Mouse (Mus musculus): ENCODE data around the gene Smpx. TPM values are rescaled to one million over a fixed set of nuclear protein-coding genes. Genes with fewer than 3 reads are reported as not detected.

Gene Smpx
- polyA plus RNA-seq, 1 experiment from 2014 or later: 5.3 TPM

GRCm38 (mm10) chrX:157731658-157732314 lies 33.1 kb downstream of the Smpx start:
- Histone ChIP-seq H3K27me3 (no peaks in the 10 kb centered on the region), H3K9me3 (replicated peaks) (no peaks in the 10 kb centered on the region), H3K36me3 (replicated peaks) (no peaks in the 10 kb centered on the region), H3K9ac (no peak overlapping the region), H3K4me2 (no peak overlapping the region), H3K4me3 (replicated peaks) (no peak overlapping the region), H3K4me1 (replicated peaks) (no peaks in the 10 kb centered on the region), H3K27ac (replicated peaks) (no peak overlapping the region)
- no peak for ATAC-seq (ENCODE audit: insufficient read depth)
- 30% methylated on average over 9 of the region's 9 CpGs for WGBS (ENCODE audit: insufficient replicate concordance)

- Histone ChIP-seq H3K36me3 (replicated peaks) (no peaks in the 10 kb centered on the region), H3K9ac (no peak overlapping the region), H3K27ac (replicated peaks) (no peak overlapping the region), H3K9me3 (replicated peaks) (no peaks in the 10 kb centered on the region), H3K4me2 (no peak overlapping the region), H3K4me3 (replicated peaks) (no peak overlapping the region), H3K27me3 (no peaks in the 10 kb centered on the region), H3K4me1 (replicated peaks) (no peaks in the 10 kb centered on the region)
- WGBS (ENCODE audit: insufficient replicate concordance): 18% methylated on average over 3 of the region's 3 CpGs
- no peak for ATAC-seq (ENCODE audit: insufficient read depth)
Measured at GRCm38 (mm10) chrX:157732346-157732745, 33.6 kb downstream of the Smpx start.

GRCm38 (mm10) chrX:157733836-157734235 lies 35.1 kb downstream of the Smpx start:
- Histone ChIP-seq H3K4me1 (replicated peaks) (no peaks in the 10 kb centered on the region), H3K4me3 (replicated peaks) (no peak overlapping the region), H3K9ac (no peak overlapping the region), H3K36me3 (replicated peaks) (no peaks in the 10 kb centered on the region), H3K9me3 (replicated peaks) (no peaks in the 10 kb centered on the region), H3K27ac (replicated peaks) (no peak overlapping the region), H3K4me2 (no peak overlapping the region), H3K27me3 (no peaks in the 10 kb centered on the region)
- no peak for ATAC-seq (ENCODE audit: insufficient read depth)
- WGBS (ENCODE audit: insufficient replicate concordance): 20% methylated on average over 2 of the region's 2 CpGs

GRCm38 (mm10) chrX:157734341-157734740 lies 35.6 kb downstream of the Smpx start:
- Histone ChIP-seq H3K36me3 (replicated peaks) (no peaks in the 10 kb centered on the region), H3K4me3 (replicated peaks) (no peak overlapping the region), H3K9ac (no peak overlapping the region), H3K27ac (replicated peaks) (no peak overlapping the region), H3K27me3 (no peaks in the 10 kb centered on the region), H3K9me3 (replicated peaks) (no peaks in the 10 kb centered on the region), H3K4me2 (no peak overlapping the region), H3K4me1 (replicated peaks) (no peaks in the 10 kb centered on the region)
- no peak for ATAC-seq (ENCODE audit: insufficient read depth)
- 39% methylated on average over 1 of the region's 1 CpGs for WGBS (ENCODE audit: insufficient replicate concordance)

GRCm38 (mm10) chrX:157747815-157748544 lies 49.3 kb downstream of the Smpx start:
- WGBS (ENCODE audit: insufficient replicate concordance): 67% methylated on average over 10 of the region's 10 CpGs
- H3K27me3 ChIP-seq: no peaks in the 10 kb centered on the region
- no peak for ATAC-seq (ENCODE audit: insufficient read depth)

GRCm38 (mm10) chrX:157754559-157754958 lies 55.8 kb downstream of the Smpx start:
- no peak overlapping the region for H3K9ac ChIP-seq
- no peak for ATAC-seq (ENCODE audit: insufficient read depth)
- H3K4me1 ChIP-seq (replicated peaks): no peaks in the 10 kb centered on the region
- no peaks in the 10 kb centered on the region for H3K27me3 ChIP-seq
- H3K27ac ChIP-seq (replicated peaks): no peak overlapping the region
- H3K9me3 ChIP-seq (replicated peaks): no peaks in the 10 kb centered on the region
- H3K4me2 ChIP-seq: no peak overlapping the region
- H3K36me3 ChIP-seq (replicated peaks): no peaks in the 10 kb centered on the region
- no peak overlapping the region for H3K4me3 ChIP-seq (replicated peaks)
- 76% methylated on average over 4 of the region's 4 CpGs for WGBS (ENCODE audit: insufficient replicate concordance)

More at GRCm38 (mm10) chrX:157747815-157748544, 49.3 kb downstream of the Smpx start:
- Histone ChIP-seq H3K4me2 (no peak overlapping the region), H3K9ac (no peak overlapping the region), H3K9me3 (replicated peaks) (no peaks in the 10 kb centered on the region), H3K27ac (replicated peaks) (no peak overlapping the region), H3K36me3 (replicated peaks) (no peaks in the 10 kb centered on the region), H3K4me1 (replicated peaks) (no peaks in the 10 kb centered on the region), H3K4me3 (replicated peaks) (no peak overlapping the region)

GRCm38 (mm10) chrX:157762542-157762941 lies 63.8 kb downstream of the Smpx start:
- H3K9me3 ChIP-seq (replicated peaks): no peaks in the 10 kb centered on the region
- 58% methylated on average over 3 of the region's 3 CpGs for WGBS (ENCODE audit: insufficient replicate concordance)
- no peak overlapping the region for H3K4me2 ChIP-seq
- H3K4me1 ChIP-seq (replicated peaks): no peaks in the 10 kb centered on the region
- no peak overlapping the region for H3K27ac ChIP-seq (replicated peaks)
- no peaks in the 10 kb centered on the region for H3K36me3 ChIP-seq (replicated peaks)
- H3K27me3 ChIP-seq: no peaks in the 10 kb centered on the region
- ATAC-seq (ENCODE audit: insufficient read depth): no peak
- no peak overlapping the region for H3K4me3 ChIP-seq (replicated peaks)
- no peak overlapping the region for H3K9ac ChIP-seq

GRCm38 (mm10) chrX:157801669-157802068 lies 103.0 kb downstream of the Smpx start:
- no peaks in the 10 kb centered on the region for H3K9me3 ChIP-seq (replicated peaks)
- no peaks in the 10 kb centered on the region for H3K36me3 ChIP-seq (replicated peaks)
- H3K4me3 ChIP-seq (replicated peaks): no peak overlapping the region
- no peaks in the 10 kb centered on the region for H3K27me3 ChIP-seq
- 65% methylated on average over 2 of the region's 2 CpGs for WGBS (ENCODE audit: insufficient replicate concordance)
- no peak overlapping the region for H3K27ac ChIP-seq (replicated peaks)
- no peak overlapping the region for H3K4me2 ChIP-seq
- no peak overlapping the region for H3K9ac ChIP-seq
- no peak for ATAC-seq (ENCODE audit: insufficient read depth)
- no peaks in the 10 kb centered on the region for H3K4me1 ChIP-seq (replicated peaks)

Other genes with a start within 250 kb of the Smpx start
- 10.0 and 16.9 TPM in 2 replicates for gene Sms, start 206.6 kb upstream of the Smpx start, polyA plus RNA-seq (2015; fragmentation: Nextera tagmentation; extraction: Ambion mirVana)
- 0.46 and 0.66 TPM in 2 replicates for gene Yy2, start 129.9 kb upstream of the Smpx start, polyA plus RNA-seq (2015; fragmentation: Nextera tagmentation; extraction: Ambion mirVana)
- 4.7 and 5.4 TPM in 2 replicates for gene Mbtps2, start 100.2 kb upstream of the Smpx start, polyA plus RNA-seq (2015; fragmentation: Nextera tagmentation; extraction: Ambion mirVana)
- not detected in 2 replicates for gene Klhl34, start 119.5 kb downstream of the Smpx start, polyA plus RNA-seq (2015; fragmentation: Nextera tagmentation; extraction: Ambion mirVana)

Data from liver, embryonic 15.5 days (tissue).